Mouse (Mus musculus): ENCODE results near the gene Gm10058. TPM values are rescaled to one million over a fixed set of nuclear protein-coding genes. Genes with fewer than 3 reads are reported as not detected.
"Not testable (repeated sequence)": the region's sequence is repeated elsewhere in the genome, so short reads cannot be mapped to it uniquely, and the experiment has no call there.

Gene Gm10058
- total RNA-seq (2021) = not detected
- long read RNA-seq, experiment 1 = 0 reads
- long read RNA-seq, experiment 2 = 0 reads

DNA sequence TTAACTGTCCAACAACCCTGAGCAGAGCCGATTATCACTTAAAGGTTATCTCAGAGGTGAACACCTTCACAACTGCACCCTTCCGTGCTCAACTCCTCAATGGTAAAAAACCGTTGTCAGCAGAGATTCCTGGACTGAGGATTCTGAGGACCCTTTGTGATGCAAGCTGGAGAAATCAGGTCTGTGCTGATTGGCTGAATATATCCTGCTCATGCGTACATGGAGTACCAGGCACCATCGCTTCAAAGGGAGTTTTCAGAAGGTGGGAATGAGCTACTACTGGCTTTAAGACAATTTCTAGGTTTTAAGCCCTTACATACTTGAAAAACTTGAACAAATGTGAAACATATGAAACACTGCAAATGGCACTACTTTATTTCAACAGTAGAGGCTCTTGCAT is at the start of gene Gm10058:
Gm10058 (minus strand) TSS at position 101 of the 400 bp plus-strand sequence.
- DNase-seq (ENCODE audit: low spot score in 2 of 2) = not testable (repeated sequence)
